Mouse (Mus musculus): ENCODE measurements around the gene Cacna1s. TPM values are rescaled to one million over a fixed set of nuclear protein-coding genes. Genes with fewer than 3 reads are reported as not detected.

Gene Cacna1s
- polyA plus RNA-seq, 1 experiment from 2014 or later = 5.2 TPM

- H3K36me3 ChIP-seq = peaks cover 20% of the 10 kb centered on the region
- ATAC-seq (ENCODE audit: insufficient number of reproducible peaks, low FRiP score, low TSS enrichment, low read depth) = no peak
- H3K9me3 ChIP-seq = no peaks in the 10 kb centered on the region
- no peak overlapping the region for H3K9ac ChIP-seq
- H3K27ac ChIP-seq = no peak overlapping the region
- no peak overlapping the region for H3K4me3 ChIP-seq
- H3K27me3 ChIP-seq = no peaks in the 10 kb centered on the region
- peaks cover 33% of the 10 kb centered on the region for H3K4me1 ChIP-seq
- WGBS = 88% methylated on average over 10 of the region's 10 CpGs
- no peak overlapping the region for H3K4me2 ChIP-seq
Observed at GRCm38 (mm10) chr1:136143514-136143913, 91.0 kb downstream of the Cacna1s start.

- H3K4me3 ChIP-seq = no peak overlapping the region
- H3K9ac ChIP-seq = no peak overlapping the region
- no peak overlapping the region for H3K4me2 ChIP-seq
- H3K27ac ChIP-seq = no peak overlapping the region
- WGBS = 84% methylated on average over 9 of the region's 9 CpGs
- peaks cover 62% of the 10 kb centered on the region for H3K36me3 ChIP-seq
- ATAC-seq (ENCODE audit: insufficient number of reproducible peaks, low FRiP score, low TSS enrichment, low read depth) = no peak
- H3K4me1 ChIP-seq = peaks cover 3% of the 10 kb centered on the region; the same call in 1 of the 2 replicates
- H3K27me3 ChIP-seq = no peaks in the 10 kb centered on the region
- no peaks in the 10 kb centered on the region for H3K9me3 ChIP-seq
Observed at GRCm38 (mm10) chr1:136149702-136150101, 97.2 kb downstream of the Cacna1s start.

- H3K4me3 ChIP-seq = no peak overlapping the region
- H3K4me1 ChIP-seq = peaks cover 3% of the 10 kb centered on the region; the same call in 1 of the 2 replicates
- H3K9ac ChIP-seq = no peak overlapping the region
- ATAC-seq (ENCODE audit: insufficient number of reproducible peaks, low FRiP score, low TSS enrichment, low read depth) = no peak
- WGBS = 69% methylated on average over 8 of the region's 8 CpGs
- H3K27ac ChIP-seq = no peak overlapping the region
- H3K36me3 ChIP-seq = peaks cover 65% of the 10 kb centered on the region
- H3K27me3 ChIP-seq = no peaks in the 10 kb centered on the region
- H3K4me2 ChIP-seq = no peak overlapping the region
- no peaks in the 10 kb centered on the region for H3K9me3 ChIP-seq
Observed at GRCm38 (mm10) chr1:136151371-136151770, 98.8 kb downstream of the Cacna1s start.

- Histone ChIP-seq H3K27me3 (no peaks in the 10 kb centered on the region), H3K9me3 (no peaks in the 10 kb centered on the region), H3K4me2 (no peak overlapping the region), H3K36me3 (peaks cover 62% of the 10 kb centered on the region), H3K9ac (no peak overlapping the region), H3K27ac (no peak overlapping the region), H3K4me3 (no peak overlapping the region), H3K4me1 (peaks cover 6% of the 10 kb centered on the region; the same call in 1 of the 2 replicates)
- WGBS = 90% methylated on average over 4 of the region's 4 CpGs
- no peak for ATAC-seq (ENCODE audit: insufficient number of reproducible peaks, low FRiP score, low TSS enrichment, low read depth)
Observed at GRCm38 (mm10) chr1:136156304-136156703, 103.8 kb downstream of the Cacna1s start.

GRCm38 (mm10) chr1:136156951-136157350 lies 104.4 kb downstream of the Cacna1s start:
- Histone ChIP-seq H3K27me3 (no peaks in the 10 kb centered on the region), H3K36me3 (peaks cover 60% of the 10 kb centered on the region), H3K27ac (no peak overlapping the region), H3K4me1 (peaks cover 6% of the 10 kb centered on the region; the same call in 1 of the 2 replicates), H3K9me3 (no peaks in the 10 kb centered on the region), H3K9ac (no peak overlapping the region), H3K4me2 (no peak overlapping the region), H3K4me3 (no peak overlapping the region)
- ATAC-seq (ENCODE audit: insufficient number of reproducible peaks, low FRiP score, low TSS enrichment, low read depth) = no peak
- WGBS = 90% methylated on average over 4 of the region's 4 CpGs

DNA sequence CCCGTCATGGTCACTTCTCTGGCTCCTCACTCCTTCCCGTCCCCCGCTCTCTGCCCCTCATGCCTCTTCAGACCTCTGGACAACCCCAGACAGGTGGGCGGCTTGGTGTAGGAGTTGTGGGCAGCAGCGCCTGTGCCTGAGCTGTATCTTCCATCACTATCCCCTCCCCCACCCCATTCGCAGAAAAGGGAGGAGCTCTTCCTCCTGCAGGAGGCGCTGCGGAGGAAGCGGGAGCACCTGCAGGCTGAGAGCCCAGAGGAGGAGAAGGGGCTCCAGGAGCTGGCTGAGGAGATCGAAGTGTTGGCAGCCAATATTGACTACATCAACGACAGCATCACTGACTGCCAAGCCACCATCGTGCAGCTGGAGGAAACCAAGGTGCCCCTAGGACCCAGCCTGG lies 107.3 kb downstream of the Cacna1s start:
- Histone ChIP-seq H3K36me3 (peaks cover 53% of the 10 kb centered on the region), H3K4me3 (no peak overlapping the region), H3K4me1 (peaks cover 10% of the 10 kb centered on the region; the same call in 1 of the 2 replicates), H3K9me3 (no peaks in the 10 kb centered on the region), H3K4me2 (no peak overlapping the region), H3K9ac (no peak overlapping the region), H3K27ac (no peak overlapping the region), H3K27me3 (no peaks in the 10 kb centered on the region)
- no peak for ATAC-seq (ENCODE audit: insufficient number of reproducible peaks, low FRiP score, low TSS enrichment, low read depth)
- WGBS = 47% methylated on average over 12 of the region's 12 CpGs

DNA sequence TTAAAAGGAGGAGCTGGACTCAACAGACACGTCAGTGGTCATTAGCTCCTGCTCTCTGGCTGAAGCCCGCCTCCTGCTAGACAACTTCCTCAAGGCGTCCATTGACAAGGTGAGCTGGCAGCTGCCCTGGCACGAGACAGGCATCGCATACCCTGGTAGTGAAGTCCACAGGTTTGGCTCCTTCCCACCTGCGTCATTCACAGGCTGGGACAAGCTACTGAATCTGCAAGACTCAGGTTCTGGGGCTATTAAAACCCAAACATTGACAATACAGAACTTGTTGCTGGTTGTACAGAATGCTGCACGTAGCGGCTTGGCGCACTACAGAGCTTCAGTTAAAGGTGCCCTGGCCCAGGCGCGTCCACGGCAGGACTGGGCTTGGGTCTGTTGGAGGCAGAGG lies 107.7 kb downstream of the Cacna1s start:
- Histone ChIP-seq H3K4me1 (peaks cover 10% of the 10 kb centered on the region; the same call in 1 of the 2 replicates), H3K36me3 (peaks cover 53% of the 10 kb centered on the region)

DNA sequence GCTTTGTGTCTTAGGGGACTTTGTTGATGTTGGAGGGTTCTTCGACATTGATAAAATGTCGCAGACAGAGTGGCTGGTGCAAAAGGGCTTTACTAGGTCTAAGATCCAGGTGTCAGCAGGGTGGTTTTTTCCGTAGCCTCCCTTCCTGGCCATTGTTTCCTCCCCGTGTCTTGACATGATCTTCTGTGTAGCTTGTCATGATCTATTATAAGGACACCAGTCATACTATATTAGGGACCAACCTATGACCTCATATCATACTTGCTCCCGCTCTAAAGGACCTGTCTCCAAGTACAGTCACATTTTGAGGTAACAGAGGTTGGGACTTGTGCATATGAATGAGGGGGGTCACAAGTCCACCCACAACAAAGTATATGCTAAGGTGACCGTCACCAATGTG lies 108.4 kb downstream of the Cacna1s start:
- no peak overlapping the region for H3K4me2 ChIP-seq
- ATAC-seq (ENCODE audit: insufficient number of reproducible peaks, low FRiP score, low TSS enrichment, low read depth) = no peak
- WGBS = 87% methylated on average over 6 of the region's 6 CpGs
- no peaks in the 10 kb centered on the region for H3K27me3 ChIP-seq
- H3K9ac ChIP-seq = no peak overlapping the region
- no peak overlapping the region for H3K27ac ChIP-seq
- peaks cover 50% of the 10 kb centered on the region for H3K36me3 ChIP-seq
- no peaks in the 10 kb centered on the region for H3K9me3 ChIP-seq
- H3K4me1 ChIP-seq = peaks cover 10% of the 10 kb centered on the region; the same call in 1 of the 2 replicates
- H3K4me3 ChIP-seq = no peak overlapping the region

More for the DNA sequence above, 107.7 kb downstream of the Cacna1s start:
- Histone ChIP-seq H3K9ac (no peak overlapping the region), H3K9me3 (no peaks in the 10 kb centered on the region), H3K4me3 (no peak overlapping the region), H3K27me3 (no peaks in the 10 kb centered on the region), H3K4me2 (no peak overlapping the region), H3K27ac (no peak overlapping the region)
- 82% methylated on average over 12 of the region's 12 CpGs for WGBS
- no peak for ATAC-seq (ENCODE audit: insufficient number of reproducible peaks, low FRiP score, low TSS enrichment, low read depth)

DNA sequence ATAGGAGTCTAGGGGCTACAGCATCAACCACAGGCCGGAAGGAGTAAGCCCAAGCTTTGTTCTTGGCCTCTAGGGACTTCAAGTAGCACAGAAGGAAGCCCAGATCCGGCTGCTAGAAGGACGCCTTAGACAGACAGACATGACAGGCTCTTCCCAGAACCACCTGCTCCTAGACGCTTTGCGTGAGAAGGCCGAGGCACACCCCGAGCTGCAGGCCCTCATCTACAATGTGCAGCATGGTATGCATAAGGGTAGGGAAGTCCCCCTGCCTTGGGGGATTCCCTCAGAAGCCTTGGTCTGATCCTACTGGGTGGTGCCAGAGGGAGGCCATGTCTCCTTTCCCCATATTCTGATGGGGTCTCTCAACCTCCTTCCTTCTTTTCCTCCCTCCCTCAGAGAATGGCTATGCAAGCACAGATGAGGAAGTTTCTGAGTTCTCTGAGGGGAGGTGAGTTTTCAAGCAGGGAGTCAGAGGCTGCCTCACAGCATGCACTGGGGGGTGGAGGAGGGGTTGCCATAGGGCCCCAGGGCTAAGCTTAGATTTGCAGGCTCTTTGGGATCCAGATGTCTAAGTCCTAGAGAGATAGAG lies 108.9 kb downstream of the Cacna1s start:
- peaks cover 10% of the 10 kb centered on the region; the same call in 1 of the 2 replicates for H3K4me1 ChIP-seq
- no peak overlapping the region for H3K9ac ChIP-seq
- H3K4me3 ChIP-seq = no peak overlapping the region
- 90% methylated on average over 7 of the region's 7 CpGs for WGBS
- no peaks in the 10 kb centered on the region for H3K9me3 ChIP-seq
- H3K27ac ChIP-seq = no peak overlapping the region
- H3K36me3 ChIP-seq = peaks cover 46% of the 10 kb centered on the region
- H3K4me2 ChIP-seq = no peak overlapping the region
- no peak for ATAC-seq (ENCODE audit: insufficient number of reproducible peaks, low FRiP score, low TSS enrichment, low read depth)
- no peaks in the 10 kb centered on the region for H3K27me3 ChIP-seq

DNA sequence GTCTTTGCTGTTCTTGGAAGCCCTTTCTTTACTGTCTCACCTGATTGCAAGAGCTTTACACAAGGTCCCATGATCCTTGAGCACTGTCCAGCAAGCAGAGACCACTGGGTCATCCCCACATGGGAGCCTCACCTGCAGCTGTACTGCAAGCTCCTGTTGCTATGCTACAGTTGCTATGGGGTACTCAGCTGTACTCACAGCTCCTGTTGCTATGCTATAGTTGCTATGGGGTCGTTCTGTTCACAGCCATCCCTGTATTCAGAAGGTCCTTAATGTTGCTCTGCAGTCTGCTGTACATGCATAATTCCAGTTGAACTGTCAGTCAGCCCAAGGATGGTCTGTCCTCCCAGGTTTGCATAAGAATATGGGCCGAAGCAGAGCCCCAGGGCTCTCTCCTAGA lies 112.9 kb downstream of the Cacna1s start:
- Histone ChIP-seq H3K36me3 (peaks cover 15% of the 10 kb centered on the region), H3K9ac (no peak overlapping the region), H3K27ac (no peak overlapping the region), H3K4me3 (no peak overlapping the region), H3K9me3 (no peaks in the 10 kb centered on the region), H3K27me3 (no peaks in the 10 kb centered on the region), H3K4me1 (peaks cover 6% of the 10 kb centered on the region; the same call in 1 of the 2 replicates), H3K4me2 (no peak overlapping the region)
- ATAC-seq (ENCODE audit: insufficient number of reproducible peaks, low FRiP score, low TSS enrichment, low read depth) = no peak
- 69% methylated on average over 2 of the region's 2 CpGs for WGBS

DNA sequence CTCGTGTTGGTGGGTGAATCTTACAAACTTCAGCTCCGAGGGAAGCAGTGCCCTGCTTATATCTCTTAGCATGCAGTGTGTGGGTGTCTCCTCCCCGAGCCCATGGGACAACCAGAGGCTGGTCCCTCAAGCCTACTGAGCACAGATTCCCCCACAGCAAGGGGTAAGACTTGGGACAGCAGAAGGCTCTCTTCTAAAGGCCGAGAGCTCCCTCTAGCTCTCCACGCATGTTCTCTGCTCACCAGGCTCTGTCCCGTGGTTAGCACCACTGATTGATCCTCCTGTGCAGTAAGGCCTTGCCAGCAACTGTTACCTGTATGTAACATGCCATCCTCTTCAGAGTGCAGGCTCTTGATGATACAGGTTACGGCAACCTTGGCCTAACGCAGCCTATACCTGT lies 115.1 kb downstream of the Cacna1s start:
- Histone ChIP-seq H3K4me1 (peaks cover 2% of the 10 kb centered on the region; the same call in 1 of the 2 replicates), H3K36me3 (peaks cover 32% of the 10 kb centered on the region), H3K9ac (no peak overlapping the region), H3K4me3 (no peak overlapping the region), H3K27me3 (no peaks in the 10 kb centered on the region), H3K4me2 (no peak overlapping the region), H3K9me3 (no peaks in the 10 kb centered on the region), H3K27ac (no peak overlapping the region)
- 67% methylated on average over 8 of the region's 8 CpGs for WGBS
- no peak for ATAC-seq (ENCODE audit: insufficient number of reproducible peaks, low FRiP score, low TSS enrichment, low read depth)
